Mouse (Mus musculus) retina, embryonic 14.5 days (tissue): ENCODE data around the gene Opn1sw.

Source experiments
- DNase-seq: peaks from one replicate; pipeline ENCODE4 v3.0.0-alpha.2; 2015; ENCODE audit warnings: low spot score

Gene Opn1sw

DNA sequence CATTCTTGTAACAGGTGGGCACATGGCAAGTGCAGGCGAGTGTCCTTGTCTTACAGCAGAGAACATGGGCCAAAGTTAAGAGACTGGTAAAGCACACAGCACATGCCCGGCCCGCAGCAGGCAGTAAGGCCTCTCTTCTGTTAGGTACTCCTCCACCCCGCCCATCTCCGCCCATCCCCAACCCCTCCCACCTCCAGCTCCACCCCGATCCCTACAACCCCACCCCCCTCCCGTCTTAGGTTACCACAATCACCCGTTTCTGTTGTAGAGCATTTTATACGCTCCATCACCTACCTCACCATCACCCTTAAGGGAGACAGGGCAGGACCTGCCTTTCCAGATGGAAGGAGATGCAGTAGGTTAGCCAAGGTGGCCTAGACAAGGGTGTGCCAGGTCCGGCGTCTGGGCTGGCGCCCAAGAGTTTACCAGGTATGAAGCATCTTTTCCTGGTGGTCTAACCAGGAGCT lies at the start of gene Opn1sw:
TSS of gene Opn1sw (minus strand) at position 417 of the 467 bp plus-strand sequence.
- DNase-seq: no peak

DNA sequence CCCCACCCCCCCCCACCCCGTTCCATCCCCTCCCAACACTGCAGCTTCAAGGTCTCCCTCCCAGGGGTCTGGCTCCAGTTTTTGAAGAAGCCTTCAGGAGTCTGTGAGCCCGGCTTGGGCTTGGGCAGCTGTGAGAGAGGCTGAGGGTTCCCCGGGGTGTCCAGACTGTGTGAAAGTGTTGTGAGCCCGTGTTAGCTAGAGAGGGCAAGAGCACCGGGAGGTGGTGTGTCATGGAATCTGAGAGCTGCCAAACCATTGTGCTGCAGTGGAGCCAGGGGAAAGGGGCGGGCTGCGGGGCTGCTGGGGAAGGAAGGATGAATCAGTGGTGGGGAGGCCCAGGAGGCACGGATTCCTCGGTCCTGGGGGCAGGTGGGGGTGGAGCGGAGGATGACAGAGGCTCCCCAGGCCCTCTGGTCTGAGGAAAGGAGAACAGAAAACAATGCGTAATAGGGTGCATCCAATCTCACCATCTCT lies 48.2 kb upstream of the Opn1sw start:
- DNase-seq: peak; percentile 48

DNA sequence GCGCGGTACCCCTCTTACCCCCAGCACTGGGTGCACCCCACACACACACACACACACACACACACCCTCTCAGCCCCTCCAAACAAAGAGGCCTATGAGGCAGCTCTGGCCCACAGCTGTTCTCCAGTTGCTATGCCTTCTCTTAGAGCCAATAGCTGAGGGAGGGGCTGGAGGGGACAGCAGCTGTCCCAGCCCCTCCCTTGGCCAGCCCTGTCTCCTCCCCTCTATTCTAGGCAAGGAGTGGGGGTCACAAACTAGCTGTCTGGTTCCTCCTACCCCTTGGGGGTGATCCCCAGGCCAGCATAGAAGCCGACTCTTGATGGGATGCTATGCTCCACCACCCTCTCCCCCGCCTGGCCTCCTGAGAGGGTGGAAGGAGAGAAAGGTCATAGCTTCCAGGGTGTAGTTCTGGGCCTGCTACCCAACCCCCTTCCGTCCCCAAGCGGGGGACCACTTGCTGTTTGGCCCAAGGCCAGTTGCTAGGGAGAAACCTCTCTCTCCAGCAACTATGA lies 47.7 kb upstream of the Opn1sw start:
- DNase-seq: peak; percentile 53

DNA sequence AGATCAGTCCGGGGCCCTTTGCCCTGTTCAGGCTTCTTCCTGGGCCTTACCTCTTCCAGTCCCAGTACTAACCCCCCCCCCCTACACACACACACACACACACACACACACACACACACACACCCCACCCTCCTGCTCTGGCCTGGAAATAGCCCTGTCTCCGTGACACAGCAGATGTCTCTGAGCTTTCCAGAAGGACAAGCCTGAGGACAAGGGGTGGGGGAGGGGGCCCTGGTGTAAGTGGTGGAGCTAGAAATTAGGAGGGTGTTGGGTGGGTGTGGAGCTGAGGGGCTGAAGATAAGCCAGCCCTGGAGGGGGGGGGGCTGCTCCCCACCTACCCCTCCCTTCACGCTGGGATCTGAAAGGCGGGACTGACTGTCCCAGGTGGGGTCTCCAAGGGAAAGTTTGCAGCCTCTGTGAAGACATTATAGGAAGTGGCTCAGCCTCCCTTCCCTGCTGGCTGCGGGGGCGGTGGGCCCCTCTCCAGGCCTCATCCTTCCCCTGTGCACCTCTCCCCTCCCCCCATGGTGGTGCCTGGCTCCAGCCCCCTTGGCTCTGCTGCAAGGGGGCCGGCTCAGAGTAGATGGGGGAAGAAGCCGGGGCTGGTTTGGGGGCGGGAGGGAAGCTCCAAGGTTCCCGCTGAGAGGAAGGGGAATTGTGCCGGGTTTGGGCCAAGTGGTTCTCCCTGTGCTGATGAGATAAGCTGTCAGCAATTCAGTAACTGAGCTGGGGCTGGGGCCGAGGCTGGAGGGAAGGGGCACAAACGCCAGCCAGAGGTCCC lies 46.8 kb upstream of the Opn1sw start:
- peak; percentile 65 for DNase-seq

DNA sequence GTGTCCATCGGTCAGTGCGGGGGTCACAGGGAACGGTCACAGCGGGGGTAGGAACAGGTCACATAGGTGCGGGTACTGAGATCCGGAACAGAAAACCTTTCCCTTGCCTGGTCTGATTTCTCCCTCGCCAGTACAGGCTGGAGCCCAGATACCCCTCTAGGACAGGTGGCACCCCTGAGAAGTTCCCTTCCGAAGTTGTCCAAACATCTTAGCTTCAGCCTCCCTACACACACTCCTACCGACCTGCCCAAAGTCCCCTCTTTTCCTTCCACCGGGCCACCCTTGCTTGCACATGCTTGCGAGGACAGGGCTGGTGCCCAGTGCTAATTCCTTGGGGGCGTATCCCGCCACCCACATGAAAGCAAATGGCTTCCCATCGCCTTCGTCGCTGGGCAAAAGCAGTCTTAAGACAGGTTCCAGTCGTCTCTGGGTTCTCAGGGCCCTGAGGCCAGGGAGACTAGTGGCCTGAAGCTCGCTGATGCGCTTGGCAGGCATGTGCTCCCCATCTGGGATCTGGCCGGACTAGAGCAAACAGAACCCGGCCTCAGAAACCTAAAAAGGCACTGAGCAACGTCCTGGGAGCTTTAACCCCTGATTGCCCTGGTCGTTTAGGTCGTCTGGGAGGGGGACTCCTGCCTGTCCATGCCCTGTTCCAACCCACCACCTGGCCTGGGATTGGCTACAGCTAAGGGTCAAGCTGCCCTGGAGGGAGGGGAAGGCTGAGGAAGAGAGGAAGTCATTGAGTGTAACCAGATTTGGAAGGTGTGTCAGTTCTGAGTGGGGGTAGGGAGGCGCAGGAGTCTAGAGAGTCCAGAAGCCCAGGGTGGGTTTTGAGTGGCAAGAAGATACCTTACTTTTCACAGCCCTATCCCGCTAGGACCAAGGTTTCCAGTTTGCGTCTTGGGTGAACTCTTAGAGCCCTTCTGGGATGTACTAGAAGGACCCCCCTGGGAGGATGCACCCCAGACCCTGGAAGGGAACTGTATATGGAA lies 45.8 kb upstream of the Opn1sw start:
- peak; percentile 41 for DNase-seq

DNA sequence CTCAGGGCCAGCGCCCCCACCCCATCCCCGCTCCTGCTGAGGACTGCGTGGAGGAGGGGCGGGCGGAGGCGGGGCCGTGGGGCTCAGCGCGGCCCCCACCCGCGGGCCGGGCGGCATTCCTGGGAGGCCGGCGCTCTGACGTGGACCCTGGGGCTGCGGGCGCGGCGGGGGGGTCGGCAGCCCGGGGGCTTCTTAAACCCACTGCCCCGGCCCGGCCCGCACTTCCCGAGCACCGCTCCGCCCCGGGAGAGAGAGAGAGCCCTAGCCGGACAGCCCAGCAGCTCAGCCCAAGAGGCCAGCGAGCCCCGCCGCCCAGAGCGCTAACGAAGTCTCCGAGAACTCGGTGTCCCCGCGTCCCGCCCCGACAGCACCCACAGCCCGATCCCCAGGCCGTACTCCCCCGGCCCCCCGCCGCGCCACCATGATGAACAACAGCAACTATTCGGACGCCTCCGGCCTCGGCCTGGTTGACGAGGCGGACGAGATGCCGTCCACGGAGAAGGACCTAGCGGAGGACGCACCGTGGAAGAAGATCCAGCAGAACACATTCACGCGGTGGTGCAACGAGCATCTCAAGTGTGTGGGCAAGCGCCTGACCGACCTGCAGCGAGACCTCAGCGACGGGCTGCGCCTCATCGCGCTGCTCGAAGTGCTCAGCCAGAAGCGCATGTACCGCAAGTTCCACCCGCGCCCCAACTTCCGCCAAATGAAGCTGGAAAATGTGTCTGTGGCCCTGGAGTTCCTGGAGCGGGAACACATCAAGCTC lies 45.0 kb upstream of the Opn1sw start, which contains the start of gene Flnc:
TSS of gene Flnc (plus strand) at position 219 of the 766 bp plus-strand sequence.
- DNase-seq: peak; percentile 42

DNA sequence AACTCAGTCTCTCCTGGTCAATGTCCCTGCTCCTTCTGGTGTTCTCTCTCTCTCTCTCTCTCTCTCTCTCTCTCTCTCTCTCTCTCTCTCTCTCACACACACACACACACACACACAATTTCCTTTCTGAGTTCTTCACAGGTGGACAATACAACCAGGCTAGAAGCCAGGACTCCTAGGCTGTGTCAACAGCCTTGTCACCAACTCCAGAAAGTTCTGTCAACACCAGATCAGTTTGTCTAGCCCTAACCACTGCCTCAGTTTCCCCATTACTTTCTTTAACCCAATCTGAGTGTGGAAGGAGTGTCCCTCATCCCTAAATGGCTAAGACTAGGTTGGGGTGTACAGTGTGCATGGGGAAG lies 44.4 kb upstream of the Opn1sw start:
- no peak for DNase-seq

DNA sequence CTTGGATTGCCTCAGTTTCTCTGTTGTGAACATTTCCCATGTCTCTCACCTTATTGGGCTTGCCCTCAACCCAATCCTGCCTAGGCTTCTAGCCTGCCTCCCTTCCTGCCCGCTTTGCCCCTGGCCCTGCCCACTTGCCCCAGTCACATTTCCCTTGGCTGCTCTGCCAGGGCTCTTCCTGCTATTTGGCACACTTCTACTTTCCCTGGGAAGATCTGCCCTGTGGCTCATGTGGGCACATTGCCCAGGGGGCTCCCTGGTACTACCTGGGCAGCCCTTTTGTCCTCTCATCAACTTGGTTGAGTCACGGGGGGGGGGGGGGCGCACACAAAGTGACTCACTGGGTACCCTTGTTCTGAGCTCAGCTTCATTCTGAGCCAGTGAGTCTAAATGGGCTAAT lies 43.9 kb upstream of the Opn1sw start:
- no peak for DNase-seq

DNA sequence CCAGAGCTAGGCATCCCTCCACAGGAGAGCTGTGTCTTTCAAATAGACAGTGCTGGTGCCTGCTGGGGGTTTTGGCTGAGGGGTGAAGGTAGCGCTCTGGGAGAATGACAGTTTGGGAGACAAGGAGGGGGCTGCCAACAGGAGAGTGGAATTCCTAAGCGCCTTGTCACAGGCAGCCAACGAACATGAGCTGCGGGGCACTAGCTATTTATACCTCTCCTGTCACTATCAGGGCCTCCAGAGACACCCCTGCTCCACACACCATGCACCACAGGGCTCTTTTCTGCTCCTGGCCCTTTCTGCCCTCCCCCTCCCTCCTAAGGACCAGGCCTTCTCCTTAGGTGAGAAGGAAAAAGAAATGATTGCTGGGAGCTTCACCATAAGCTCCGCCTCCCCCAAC lies 43.2 kb upstream of the Opn1sw start:
- no peak for DNase-seq

DNA sequence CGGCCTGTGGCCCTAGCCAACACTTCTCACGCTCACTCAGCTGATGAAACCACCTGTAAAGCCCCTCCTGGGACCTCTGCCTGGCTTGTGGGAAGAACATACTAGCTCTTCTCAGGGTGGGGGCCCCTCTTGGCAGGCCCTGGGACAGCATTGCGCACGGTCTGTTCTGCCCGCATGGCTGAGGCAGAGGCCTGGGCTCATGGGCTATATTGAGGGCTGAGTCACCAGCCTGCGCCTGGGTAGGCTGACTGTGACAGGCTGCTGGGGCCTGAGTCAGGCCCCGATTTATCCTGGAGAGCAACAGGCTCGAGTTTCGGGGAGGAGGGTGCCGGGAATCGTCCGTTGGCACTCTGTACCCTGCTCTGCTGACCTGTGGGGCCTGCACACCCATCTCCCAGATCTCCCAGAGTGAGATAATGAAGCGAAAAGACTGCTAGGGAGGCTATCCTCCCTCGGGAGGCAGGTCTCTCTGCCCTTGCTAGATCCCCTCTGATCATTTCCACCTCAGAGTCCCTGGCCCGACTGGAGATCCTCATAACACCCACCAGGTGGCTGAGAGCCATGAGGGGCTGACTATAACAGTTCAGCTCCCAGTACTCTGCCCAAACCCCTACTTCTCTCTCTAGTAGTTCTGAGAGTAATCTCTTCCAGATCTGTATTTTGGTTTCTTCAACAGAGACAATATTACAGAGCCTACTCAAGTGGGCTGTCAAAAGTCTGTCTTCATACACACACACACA lies 42.6 kb upstream of the Opn1sw start:
- peak; percentile 26 for DNase-seq

DNA sequence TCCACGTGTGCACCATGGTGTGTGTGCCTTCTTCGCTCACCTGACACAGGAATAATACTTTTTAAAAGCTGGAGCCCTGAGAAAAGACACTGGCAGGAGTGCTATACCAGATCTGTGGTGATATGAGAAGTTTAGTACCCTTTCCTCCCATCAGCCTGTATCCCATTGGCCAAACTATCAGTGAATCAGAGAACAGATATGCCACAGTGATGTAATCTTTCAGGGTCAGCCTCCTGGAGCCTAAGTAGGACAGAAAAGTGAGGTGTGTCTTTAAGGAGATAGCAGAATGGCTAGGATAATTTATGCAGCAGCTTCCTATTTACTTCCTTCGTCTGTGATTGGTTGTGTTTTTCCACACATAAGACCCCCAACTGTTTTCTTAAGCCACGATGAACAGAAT lies 39.9 kb upstream of the Opn1sw start:
- no peak for DNase-seq

DNA sequence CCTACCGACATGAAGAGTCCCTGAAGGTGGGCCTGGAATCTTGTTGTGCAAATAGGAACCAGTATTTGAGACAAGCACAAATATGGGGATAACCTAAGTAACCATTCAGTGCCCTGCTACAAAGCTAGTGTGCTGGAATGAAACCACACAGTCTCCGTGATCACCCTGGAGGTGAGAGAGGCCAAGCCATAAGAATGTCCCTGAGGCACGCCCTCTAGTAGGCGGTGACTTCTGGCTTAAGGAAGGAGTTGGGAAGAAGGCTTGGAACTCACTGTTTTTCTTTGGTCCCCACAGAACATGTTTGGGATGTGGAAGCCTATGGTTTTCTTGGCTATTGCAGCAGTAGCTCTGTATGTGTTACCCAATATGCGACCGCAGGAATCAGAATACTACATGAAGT lies 38.1 kb upstream of the Opn1sw start:
- no peak for DNase-seq

DNA sequence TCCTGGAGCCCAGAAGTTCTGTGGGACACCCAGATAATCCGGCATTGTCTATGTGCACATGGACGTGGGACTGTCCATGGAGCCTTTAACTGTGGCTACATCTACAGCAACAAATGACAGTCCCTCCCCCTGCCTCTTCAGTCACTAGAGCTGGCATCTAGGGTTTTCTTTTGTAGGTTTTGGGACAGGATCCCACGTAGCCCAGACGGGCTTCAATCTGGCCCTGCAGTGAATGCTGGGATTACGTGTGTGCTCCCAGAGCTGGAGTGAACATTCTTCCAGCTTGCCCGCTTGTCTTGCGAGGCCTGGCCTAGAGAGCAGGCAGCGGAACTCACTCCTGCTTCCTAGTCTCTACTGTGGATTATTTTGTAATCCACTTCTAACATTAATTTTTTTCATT lies 36.9 kb upstream of the Opn1sw start:
- no peak for DNase-seq

DNA sequence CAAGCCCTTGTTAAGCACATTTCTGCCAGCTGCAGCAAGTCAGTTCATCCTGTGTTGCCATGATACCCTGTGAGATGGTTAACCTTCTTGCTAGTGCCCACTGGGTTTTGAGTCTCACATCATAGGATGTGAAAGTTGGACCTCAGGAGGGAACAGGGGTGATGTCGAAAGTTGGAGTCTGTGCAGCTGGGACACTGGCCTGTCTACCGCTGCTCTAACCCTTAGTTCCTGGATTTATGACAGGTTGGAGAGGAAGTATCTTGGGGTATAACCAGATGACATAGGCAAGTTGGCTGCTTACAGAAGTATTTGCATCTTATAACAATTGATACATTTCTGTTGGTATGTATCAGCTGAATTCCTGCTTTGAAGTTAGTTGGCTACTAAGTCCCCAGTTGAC lies 32.3 kb upstream of the Opn1sw start:
- DNase-seq: no peak

DNA sequence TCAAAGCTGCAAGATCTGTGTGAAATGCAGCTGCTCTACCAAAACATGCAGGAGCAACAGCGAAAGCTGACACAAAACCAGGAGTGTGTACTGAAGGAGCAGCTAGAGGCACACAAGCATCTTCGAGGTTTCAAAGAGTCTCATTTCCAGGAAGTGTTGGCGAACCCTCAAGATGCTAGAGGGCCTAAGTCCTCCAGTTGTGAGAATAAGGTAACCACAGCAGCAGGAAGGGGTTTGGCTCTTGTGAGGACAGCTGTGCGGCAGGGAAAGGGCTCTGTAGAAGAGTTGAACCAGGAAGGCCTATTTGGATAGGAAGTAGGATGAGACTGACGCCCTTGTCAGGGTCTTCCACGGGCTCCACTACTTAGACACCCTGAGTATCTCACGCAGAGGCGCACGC lies 27.2 kb upstream of the Opn1sw start:
- no peak for DNase-seq

DNA sequence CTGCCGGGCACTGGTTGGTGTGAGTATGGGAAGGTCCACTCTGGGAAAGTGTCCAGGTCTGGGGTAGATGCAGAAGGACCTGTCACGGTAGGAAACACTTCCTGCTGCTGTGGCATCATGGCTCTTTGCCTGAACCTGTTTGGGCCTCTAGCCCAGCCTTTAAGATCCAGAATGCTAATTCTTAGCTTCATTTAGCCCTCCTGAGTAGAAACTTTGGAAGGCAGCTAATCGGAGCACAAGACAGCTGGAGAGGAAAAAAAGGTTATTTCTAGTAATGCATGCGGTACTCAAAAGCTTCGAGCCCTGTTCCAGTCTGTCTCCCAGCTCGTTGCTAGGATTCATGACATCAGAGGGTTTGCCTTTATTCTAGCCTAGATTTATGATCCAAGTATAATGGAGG lies 18.1 kb upstream of the Opn1sw start:
- DNase-seq: no peak

DNA sequence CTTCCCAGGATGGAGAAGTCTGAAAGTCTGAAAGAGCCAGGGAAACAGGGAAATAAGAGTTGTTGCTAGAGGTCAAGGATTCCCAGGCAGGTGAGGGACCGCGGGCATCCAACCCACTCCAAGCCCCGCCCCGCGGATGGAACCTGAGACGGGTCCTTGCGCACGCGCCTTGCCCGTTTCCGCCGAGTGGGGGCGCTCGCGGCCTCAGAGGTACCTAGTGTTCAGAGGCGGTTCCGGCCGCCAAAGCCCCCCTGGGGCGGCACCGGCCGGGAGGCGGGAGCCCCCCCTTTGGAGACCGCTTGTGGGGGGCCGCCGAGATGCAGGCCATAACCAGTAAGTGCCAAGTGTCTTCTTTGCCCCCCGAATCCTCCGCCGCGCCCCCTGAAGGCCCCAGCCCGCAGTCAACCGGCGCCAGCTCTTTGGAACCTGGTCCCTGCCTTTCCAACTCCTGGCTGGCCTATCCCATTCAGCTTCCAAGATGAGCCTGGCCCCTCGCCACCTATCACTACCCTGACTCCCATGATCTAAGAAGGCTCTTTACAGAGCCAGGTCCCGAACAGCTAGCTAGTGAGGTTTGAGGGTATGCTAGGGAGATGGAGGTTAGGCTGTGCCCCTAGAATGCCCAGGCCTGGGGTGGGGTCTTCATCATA lies 14.6 kb upstream of the Opn1sw start:
- DNase-seq: peak; percentile 51

DNA sequence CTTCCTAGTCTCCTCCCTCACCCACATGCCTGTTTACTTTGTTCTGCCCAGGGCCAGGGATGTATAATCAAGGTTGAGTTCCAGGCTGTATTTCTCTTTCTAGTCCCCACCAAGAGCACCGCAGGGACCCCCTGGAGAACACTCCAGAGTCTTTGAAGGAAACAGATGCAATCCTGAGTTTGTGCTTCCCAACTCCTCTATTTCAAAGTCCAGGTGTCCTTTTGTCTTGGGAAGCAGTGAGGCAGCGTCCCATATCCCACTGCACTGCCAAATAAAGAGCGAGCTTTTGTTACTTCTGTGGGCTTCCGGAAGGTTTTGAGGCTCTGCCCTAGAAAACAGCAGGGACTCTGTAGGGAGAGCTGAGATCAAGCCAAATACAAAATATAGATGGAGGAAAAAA lies 11.6 kb upstream of the Opn1sw start:
- DNase-seq: no peak

DNA sequence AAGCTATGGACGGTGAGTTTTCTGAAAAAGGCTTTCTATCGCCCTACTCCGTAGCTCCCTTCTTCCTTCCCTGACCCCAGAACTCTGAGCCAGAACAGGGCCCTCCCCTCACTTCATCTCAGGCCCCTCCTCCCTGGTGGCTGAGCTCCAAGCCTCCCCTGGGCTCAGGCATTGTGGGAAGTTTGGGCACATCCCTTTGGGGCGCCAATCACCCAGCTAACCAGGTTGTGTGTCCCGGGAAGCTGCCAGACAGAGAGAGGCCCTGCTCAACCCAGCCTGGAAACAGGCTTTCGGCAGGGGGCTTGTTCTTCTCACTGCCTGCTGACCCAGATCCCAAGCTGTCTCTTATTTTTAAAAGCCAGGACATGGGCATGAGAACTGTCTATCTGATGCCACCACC lies 9.3 kb upstream of the Opn1sw start:
- DNase-seq: peak; percentile 58

DNA sequence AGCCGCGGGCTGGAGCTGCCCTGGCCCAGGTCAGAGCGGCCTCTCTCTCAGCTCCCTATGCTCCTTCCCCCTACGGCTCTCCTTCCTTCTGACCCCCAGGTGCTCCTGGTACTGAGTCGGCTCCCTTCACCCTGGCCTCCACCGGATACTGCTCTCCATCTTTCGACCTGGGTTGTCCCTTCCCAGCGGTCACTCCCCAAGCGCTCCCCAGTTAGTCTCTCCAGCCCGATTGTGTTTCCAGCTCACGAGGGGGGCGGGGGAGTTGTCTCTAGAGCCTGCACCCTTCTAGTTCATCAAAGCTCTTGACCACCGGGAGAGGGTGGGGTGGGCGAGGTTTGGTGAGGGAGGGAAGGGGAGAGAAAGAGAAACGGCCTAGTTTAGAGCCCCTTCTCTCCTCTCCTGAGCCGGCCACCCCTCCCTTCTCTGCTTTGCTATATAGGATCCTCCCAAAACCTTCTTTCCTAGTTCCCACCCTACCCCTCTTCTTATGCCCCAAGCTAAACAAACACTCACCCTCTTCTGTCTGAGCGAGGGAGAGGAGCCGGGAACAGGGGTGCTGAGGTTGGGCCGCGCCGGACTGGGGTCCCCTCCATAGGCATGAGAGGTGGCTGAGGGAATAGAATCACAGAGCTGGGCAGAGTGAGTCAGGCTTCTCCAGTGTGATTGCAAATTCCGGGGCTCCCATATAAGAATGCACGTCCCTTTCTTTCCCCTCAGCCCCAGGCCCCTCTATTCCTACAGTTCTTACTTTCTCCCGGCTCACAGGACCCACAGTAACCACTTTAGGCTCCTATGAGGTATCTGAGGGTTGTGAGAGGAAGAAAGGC lies 8.7 kb upstream of the Opn1sw start:
- no peak for DNase-seq
